Comparison of ENCODE assay signal across 10 mouse cellular contexts in the genomic region with DNA sequence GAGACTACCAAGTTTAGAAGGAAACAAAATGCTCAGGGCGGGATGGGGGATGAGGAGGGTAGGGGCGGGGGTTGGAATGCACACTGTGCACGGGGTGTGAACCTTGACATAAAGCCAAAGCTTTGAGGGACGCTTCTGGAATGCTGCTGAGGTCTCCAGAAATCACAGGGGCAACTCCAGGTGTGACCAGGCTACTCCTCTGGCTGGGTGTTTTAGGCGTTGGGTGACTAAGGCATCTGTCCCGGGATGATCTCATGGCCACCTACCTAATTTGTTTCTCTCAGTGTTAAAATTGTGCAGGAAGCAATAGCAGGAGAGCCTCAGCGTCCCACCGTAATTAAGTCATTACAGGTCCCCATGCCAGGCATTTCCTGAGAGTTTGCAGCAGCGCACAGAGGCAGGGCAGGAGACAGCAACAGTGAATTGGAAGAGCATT. TPM values are rescaled to one million over a fixed set of nuclear protein-coding genes. Genes with fewer than 3 reads are reported as not detected.
DNase-seq lines count a peak whose midpoint lies in the region; ATAC-seq and TF ChIP-seq lines count a peak whose summit lies in the region.
"Had no signal": no experiment of that assay in that cellular context is flagged by ENCODE, and none has a peak within 500 bp of the region (broad histone marks: within the 10 kb centered on the region; RNA-seq: fewer than 3 reads in every experiment).

No protein-coding gene starts in this region.

- 5% methylated on average over 9 of the region's 9 CpGs for WGBS in kidney, embryonic 16.5 days
- WGBS in embryonic facial prominence, embryonic 10.5 days: 8% methylated on average over 9 of the region's 9 CpGs
- 13% methylated on average over 9 of the region's 9 CpGs for WGBS in hindbrain, postnatal 0 days
- WGBS in neural tube, embryonic 11.5 days: 6% methylated on average over 9 of the region's 9 CpGs

- no peak for DNase-seq in kidney, adult 11 months
- DNase-seq in embryonic facial prominence, embryonic 10.5 days (ENCODE audit: low spot score): peak; percentile 55
- peak; percentile 9 for DNase-seq in hindbrain, postnatal 0 days (ENCODE audit: low spot score)
- DNase-seq in neural tube, embryonic 11.5 days (ENCODE audit: low spot score): no peak
- DNase-seq in testis, postnatal 14 days (ENCODE audit: low spot score): no peak
- DNase-seq: cerebellum, adult 9-11 months had no signal

- H3K4me3 ChIP-seq in kidney, embryonic 16.5 days (ENCODE audit: low read length): peak overlapping the region; percentile 19; the same call in 1 of the 2 replicates
- peak overlapping the region; percentile 43 for H3K4me3 ChIP-seq in embryonic facial prominence, embryonic 10.5 days
- no peak overlapping the region for H3K4me3 ChIP-seq in hindbrain, postnatal 0 days (ENCODE audit: low read length)
- no peak overlapping the region for H3K4me3 ChIP-seq in neural tube, embryonic 11.5 days (ENCODE audit: low read depth, low read length)

- no peaks in the 10 kb centered on the region for H3K36me3 ChIP-seq in kidney, embryonic 16.5 days (ENCODE audit: insufficient read depth, low read length)
- no peaks in the 10 kb centered on the region for H3K36me3 ChIP-seq in embryonic facial prominence, embryonic 10.5 days (replicated peaks)
- no peaks in the 10 kb centered on the region for H3K36me3 ChIP-seq in hindbrain, postnatal 0 days (ENCODE audit: insufficient read depth, low read length)
- no peaks in the 10 kb centered on the region for H3K36me3 ChIP-seq in neural tube, embryonic 11.5 days (ENCODE audit: control insufficient read depth, insufficient read depth, low read length)
- H3K36me3 ChIP-seq: G1E had no signal

- ATAC-seq in kidney, embryonic 16.5 days (ENCODE audit: low FRiP score, low TSS enrichment): peak; percentile 57; the same call in 1 of the 2 replicates
- no peak for ATAC-seq in hindbrain, postnatal 0 days
- ATAC-seq in neural tube, embryonic 11.5 days (ENCODE audit: insufficient read depth, low FRiP score, low TSS enrichment): no peak
- ATAC-seq in erythroid progenitor cell, adult 5-6 weeks (replicated peaks; ENCODE audit: low FRiP score, poor library complexity, severe bottlenecking): no peak
- ATAC-seq in megakaryocyte, adult 5-6 weeks (ENCODE audit: poor library complexity, severe bottlenecking): no peak

- peak overlapping the region; percentile 48 for H3K4me2 ChIP-seq in kidney, embryonic 16.5 days (replicated peaks; ENCODE audit: low read depth, low read length)
- H3K4me2 ChIP-seq in hindbrain, postnatal 0 days (ENCODE audit: low read depth, low read length): peak overlapping the region; percentile 44
- H3K4me2 ChIP-seq in neural tube, embryonic 11.5 days (ENCODE audit: low read depth): peak overlapping the region; percentile 27; the same call in 1 of the 2 replicates

- TF ChIP-seq CTCF in hindbrain, postnatal 0 days (IDR thresholded peaks at IDR 0.05; ENCODE audit: low read depth): no peak

- H3K4me1 ChIP-seq in kidney, embryonic 16.5 days (ENCODE audit: insufficient read depth, low read length): peaks cover 15% of the 10 kb centered on the region
- H3K4me1 ChIP-seq in embryonic facial prominence, embryonic 10.5 days: peaks cover 36% of the 10 kb centered on the region
- H3K4me1 ChIP-seq in hindbrain, postnatal 0 days (ENCODE audit: insufficient read depth, low read length): no peaks in the 10 kb centered on the region
- H3K4me1 ChIP-seq in neural tube, embryonic 11.5 days (ENCODE audit: control insufficient read depth, insufficient read depth, low read length): 0 out of 2 replicates have a peak, but pooled peaks cover 3% of the 10 kb centered on the region

- no peaks in the 10 kb centered on the region for H3K27me3 ChIP-seq in kidney, embryonic 16.5 days (ENCODE audit: insufficient read depth, low read length)
- H3K27me3 ChIP-seq in embryonic facial prominence, embryonic 10.5 days (replicated peaks; ENCODE audit: low read depth, poor library complexity, severe bottlenecking): no peaks in the 10 kb centered on the region
- no peaks in the 10 kb centered on the region for H3K27me3 ChIP-seq in hindbrain, postnatal 0 days (ENCODE audit: insufficient read depth, low read length)
- H3K27me3 ChIP-seq in neural tube, embryonic 11.5 days (ENCODE audit: control insufficient read depth, insufficient read depth, low read length): no peaks in the 10 kb centered on the region; the same call in 1 of the 2 replicates

- H3K27ac ChIP-seq in kidney, embryonic 16.5 days (ENCODE audit: low read length): no peak overlapping the region
- H3K27ac ChIP-seq in embryonic facial prominence, embryonic 10.5 days (replicated peaks): peak overlapping the region; percentile 71
- no peak overlapping the region for H3K27ac ChIP-seq in hindbrain, postnatal 0 days
- H3K27ac ChIP-seq in neural tube, embryonic 11.5 days (ENCODE audit: low read depth, low read length): no peak overlapping the region

- H3K9ac ChIP-seq in kidney, embryonic 16.5 days (replicated peaks; ENCODE audit: low read length): peak overlapping the region; percentile 46; the same call in 1 of the 2 replicates
- H3K9ac ChIP-seq in hindbrain, postnatal 0 days (replicated peaks; ENCODE audit: low read length): no peak overlapping the region
- no peak overlapping the region for H3K9ac ChIP-seq in neural tube, embryonic 11.5 days (ENCODE audit: low read length)

- no peaks in the 10 kb centered on the region for H3K9me3 ChIP-seq in kidney, embryonic 16.5 days (ENCODE audit: low read length)
- H3K9me3 ChIP-seq in embryonic facial prominence, embryonic 10.5 days: no peaks in the 10 kb centered on the region
- H3K9me3 ChIP-seq in hindbrain, postnatal 0 days (ENCODE audit: low read length): no peaks in the 10 kb centered on the region
- H3K9me3 ChIP-seq in neural tube, embryonic 11.5 days (ENCODE audit: control insufficient read depth, low read length): no peaks in the 10 kb centered on the region

RNA-seq across cellular contexts. Expression of gene Lrig3, which starts 48.5 kb away (rescaled TPM):
- 18.1 and 22.7 TPM in 2 replicates for polyA plus RNA-seq in kidney, embryonic 16.5 days (2015; fragmentation: Nextera tagmentation; extraction: Ambion mirVana)
- 22.4 and 28.2 TPM in 2 replicates for polyA plus RNA-seq in embryonic facial prominence, embryonic 10.5 days (2016; fragmentation: Nextera tagmentation; extraction: Ambion mirVana)
- total RNA-seq in hindbrain, postnatal 0 days (2014; rRNA removed): 12.7 and 16.3 TPM in 2 replicates
- polyA plus RNA-seq in hindbrain, postnatal 0 days (2015; fragmentation: Nextera tagmentation; extraction: Ambion mirVana): 3.7 and 4.8 TPM in 2 replicates
- 23.2 and 23.3 TPM in 2 replicates for polyA plus RNA-seq in neural tube, embryonic 11.5 days (2014; fragmentation: Nextera tagmentation; extraction: Ambion mirVana)
- not detected in 2 replicates for total RNA-seq in erythroid progenitor cell, adult 5-6 weeks (2015; ENCODE audit: low replicate concordance)
- total RNA-seq in erythroid progenitor cell, adult 5-6 weeks (2017; ENCODE audit: low replicate concordance): 0.39 TPM in 1 of 2 replicates, not detected in the other
- total RNA-seq in megakaryocyte, adult 5-6 weeks (2015): 1.5 and 1.8 TPM in 2 replicates
- 1.1 and 2.1 TPM in 2 replicates for total RNA-seq in megakaryocyte, adult 5-6 weeks (2017)
- polyA plus RNA-seq: G1E had no signal

Comparison
In these comparisons a context has a peak if more than half of its experiments do, and no peak if none do; other contexts are left out.
1. H3K4me3 ChIP-seq: peak in kidney, embryonic 16.5 days (single experiment) and embryonic facial prominence, embryonic 10.5 days (single experiment); none in hindbrain, postnatal 0 days (single experiment) and neural tube, embryonic 11.5 days (single experiment).
2. DNase-seq: peak in embryonic facial prominence, embryonic 10.5 days (single experiment) and hindbrain, postnatal 0 days (single experiment); none in kidney, adult 11 months (single experiment), neural tube, embryonic 11.5 days (single experiment) and testis, postnatal 14 days (single experiment).
3. Peak in every context shown above with its lines, with median percentiles within 50 percentile points of each other: H3K4me2 ChIP-seq.